Mouse (Mus musculus): ENCODE results near the gene Sec14l5. TPM values are rescaled to one million over a fixed set of nuclear protein-coding genes. Genes with fewer than 3 reads are reported as not detected.

The Sec14l5 gene
- under 1 TPM; 0.10 to 0.18 TPM for total RNA-seq (2021)

DNA sequence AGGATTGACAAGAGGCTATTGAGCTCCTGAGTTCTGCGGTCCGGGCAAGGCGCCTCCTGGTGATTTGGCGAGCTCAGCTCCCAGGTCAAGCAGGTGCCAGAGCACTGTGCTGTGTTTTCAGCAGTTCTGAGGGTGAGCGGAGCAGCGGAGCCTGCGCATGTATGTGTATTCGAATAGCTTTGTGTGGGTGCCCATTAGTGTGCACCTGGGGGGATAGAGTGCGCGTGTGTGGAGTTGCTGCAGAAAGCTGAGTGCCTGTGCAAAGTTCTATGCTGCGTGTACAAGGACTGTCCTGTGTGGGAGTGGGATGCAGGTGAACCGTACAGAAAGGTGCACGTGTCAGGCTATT lies at the start of gene Sec14l5:
Gene Sec14l5, plus strand, starts transcription at position 73 of the 349 bp plus-strand sequence.
- DNase-seq: no peak
- intact Hi-C loops (cut with DNase I): loop anchor here (10.0 kb wide), 2 partner anchors 92 to 172 kb away; partner anchors contain the start of gene Ubn1

DNA sequence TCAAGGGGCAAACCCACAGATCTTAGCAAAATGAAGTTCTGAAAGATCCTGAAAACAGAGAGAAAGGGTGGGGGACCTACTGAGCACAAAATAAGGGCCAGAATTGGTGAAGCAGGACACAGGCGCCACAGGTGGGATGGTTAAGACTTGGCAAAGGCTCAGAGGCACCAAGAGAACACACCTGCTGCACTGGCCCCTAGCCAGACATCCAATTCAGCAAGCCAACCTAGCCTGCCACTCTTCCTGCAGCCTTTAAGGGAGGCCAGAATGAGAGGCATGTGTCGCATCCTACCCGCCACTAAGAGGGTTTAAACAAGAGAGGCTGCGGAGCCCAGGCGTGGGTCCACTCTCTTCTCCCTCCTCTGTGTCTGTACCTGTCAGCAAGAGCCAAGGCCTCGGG lies 45.9 kb upstream of the Sec14l5 start:
- DNase-seq: peak; percentile 74
- intact Hi-C loops (cut with DNase I): no loop called here

GRCm38 (mm10) chr16:5109877-5110276 lies 37.0 kb upstream of the Sec14l5 start:
- intact Hi-C loops (cut with DNase I): no loop called here
- no peak for DNase-seq

DNA sequence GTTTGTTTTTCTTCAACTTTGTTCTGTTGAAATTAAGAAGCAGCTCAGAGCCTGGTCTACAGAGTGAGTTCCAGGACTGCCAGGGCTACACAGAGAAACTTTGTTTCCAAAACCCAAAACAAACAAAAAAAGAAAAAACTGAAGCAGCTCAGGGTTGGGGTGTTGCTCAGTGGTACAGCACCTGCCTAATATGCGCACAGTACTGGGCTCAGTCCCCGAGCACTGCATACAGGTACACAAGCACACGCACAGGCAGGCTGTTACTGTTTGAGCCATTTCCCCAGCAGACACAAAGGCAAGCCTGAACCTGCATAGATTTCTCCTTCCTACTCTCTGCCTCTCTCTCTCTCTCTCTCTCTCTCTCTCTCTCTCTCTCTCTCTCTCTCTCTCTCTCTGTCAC lies 35.9 kb upstream of the Sec14l5 start:
- no peak for DNase-seq
- intact Hi-C loops (cut with DNase I): no loop called here

- DNase-seq: no peak
- intact Hi-C loops (cut with DNase I): no loop called here
Measured at GRCm38 (mm10) chr16:5113002-5113550, 33.8 kb upstream of the Sec14l5 start.

- no peak for DNase-seq
- intact Hi-C loops (cut with DNase I): no loop called here
Measured at GRCm38 (mm10) chr16:5113582-5113981, 33.3 kb upstream of the Sec14l5 start.

GRCm38 (mm10) chr16:5119385-5119784 lies 27.5 kb upstream of the Sec14l5 start:
- no peak for DNase-seq
- intact Hi-C loops (cut with DNase I): no loop called here

DNA sequence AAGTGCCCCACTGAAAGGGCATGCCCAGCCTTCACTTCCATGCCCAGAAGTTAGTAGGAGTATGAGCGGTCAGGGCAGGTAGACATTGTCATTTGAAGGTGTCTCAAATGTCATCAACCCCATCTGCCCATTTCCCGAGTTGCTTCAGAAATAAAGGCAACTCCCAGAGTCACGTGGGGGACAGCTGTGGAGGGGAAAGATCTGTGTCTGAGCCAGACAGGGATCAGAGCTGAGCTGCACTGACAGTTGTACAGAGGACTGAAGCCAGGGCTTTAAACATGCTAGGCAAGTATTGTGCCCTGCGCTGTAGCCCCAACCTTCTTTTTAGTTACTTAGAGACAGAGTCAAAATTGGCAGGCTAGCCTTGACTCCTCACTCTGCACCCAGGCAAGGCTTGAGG lies 27.1 kb upstream of the Sec14l5 start:
- intact Hi-C loops (cut with DNase I): no loop called here
- DNase-seq: no peak

DNA sequence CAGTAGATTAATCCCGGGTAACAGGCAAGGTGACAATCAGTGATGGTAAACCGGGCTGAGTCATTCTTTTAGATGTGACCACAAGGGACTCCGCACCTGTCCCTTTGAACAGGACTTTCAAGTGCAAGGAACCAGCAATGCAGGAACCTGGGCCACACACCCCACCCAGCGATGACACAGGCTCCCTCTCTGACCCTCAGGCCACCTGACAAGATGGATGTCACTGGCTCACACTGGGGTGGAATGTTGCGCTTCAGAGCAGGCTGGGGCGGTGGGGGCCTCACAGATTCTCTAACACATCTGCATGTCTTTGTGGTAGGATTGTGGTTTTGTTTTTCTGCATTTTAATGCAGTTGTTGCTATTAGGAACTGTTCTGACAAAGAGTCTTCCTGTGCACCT lies 23.4 kb upstream of the Sec14l5 start:
- intact Hi-C loops (cut with DNase I): no loop called here
- DNase-seq: no peak

- no peak for DNase-seq
- intact Hi-C loops (cut with DNase I): no loop called here
Measured at GRCm38 (mm10) chr16:5130196-5130595, 16.7 kb upstream of the Sec14l5 start.

DNA sequence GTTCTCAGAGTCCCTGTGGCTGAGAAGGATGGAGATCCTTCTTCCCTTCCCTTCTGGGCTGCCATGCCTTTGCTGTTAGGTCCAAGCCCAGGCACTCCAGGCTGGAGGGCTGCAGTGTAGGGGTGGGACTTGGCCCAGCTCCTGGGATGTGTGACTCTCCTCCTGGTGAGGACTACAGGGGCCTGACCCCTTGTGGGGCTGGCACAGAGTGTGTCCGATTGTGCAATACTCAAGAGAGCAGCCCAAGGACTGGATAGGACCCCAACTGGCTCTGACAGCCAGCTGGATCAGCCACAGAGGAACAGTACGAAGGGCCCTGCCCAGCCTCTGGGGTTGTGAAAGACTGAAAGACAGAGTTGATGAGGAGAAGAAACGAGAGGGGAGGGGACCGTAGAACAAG lies 16.1 kb upstream of the Sec14l5 start:
- intact Hi-C loops (cut with DNase I): no loop called here
- DNase-seq: no peak

DNA sequence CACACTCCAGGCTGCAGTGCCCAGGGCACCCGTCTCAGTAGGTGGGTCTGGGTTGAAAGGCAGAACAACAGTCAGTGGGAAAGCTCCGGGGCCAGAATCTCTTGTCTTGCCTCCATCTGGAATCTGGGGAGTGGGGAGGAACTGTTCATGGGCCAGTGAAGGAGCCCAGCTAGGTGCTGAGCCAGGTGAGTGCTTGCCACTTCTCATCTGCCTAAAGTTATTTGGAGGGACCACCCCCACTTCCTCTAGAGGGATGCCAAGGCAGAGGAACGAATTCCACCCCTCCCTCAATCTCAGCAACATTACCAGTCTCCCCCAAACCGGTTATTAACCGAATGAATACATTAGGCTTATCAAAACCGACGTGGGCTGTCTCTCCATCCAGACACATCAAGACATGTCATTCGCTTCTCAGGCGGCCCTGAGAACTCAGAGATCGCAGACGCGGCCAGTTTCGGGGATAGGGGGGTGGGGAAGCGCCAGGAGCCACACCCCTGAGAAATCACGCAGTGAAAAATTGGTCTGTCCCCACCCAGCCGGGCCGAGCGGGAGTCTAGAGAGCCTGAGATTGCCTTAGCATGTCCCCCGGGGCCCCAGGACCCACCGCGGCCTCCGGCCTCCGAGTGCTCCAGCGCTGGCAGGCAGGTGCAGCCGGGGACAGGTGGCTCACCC lies 15.5 kb upstream of the Sec14l5 start:
- no peak for DNase-seq
- intact Hi-C loops (cut with DNase I): no loop called here

DNA sequence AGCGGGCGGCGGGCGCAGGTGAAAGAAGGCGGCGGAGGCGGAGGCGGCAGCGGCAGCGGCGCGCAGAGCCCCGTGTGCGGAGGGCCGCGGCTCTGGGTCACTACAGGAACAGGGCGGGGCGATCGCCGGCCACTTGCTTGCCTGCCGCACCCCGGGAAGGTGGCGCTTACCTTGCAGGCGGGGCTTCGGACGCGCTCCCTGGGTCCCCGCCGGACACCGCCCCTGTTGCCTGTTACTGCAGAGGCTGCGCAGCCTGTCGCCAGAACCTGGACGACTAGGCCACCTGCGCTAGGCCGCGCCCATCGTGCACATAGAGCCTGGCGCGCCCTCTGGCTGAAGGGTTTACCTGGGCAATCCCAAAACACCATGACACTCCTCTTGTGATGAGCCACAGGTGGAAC lies 14.5 kb upstream of the Sec14l5 start, which contains the start of gene Ppl:
Gene Ppl, minus strand, starts transcription at position 21 of the 401 bp plus-strand sequence.
- intact Hi-C loops (cut with DNase I): no loop called here
- DNase-seq: no peak

- intact Hi-C loops (cut with DNase I): no loop called here
Measured at GRCm38 (mm10) chr16:5134623-5135330, 12.1 kb upstream of the Sec14l5 start.

DNA sequence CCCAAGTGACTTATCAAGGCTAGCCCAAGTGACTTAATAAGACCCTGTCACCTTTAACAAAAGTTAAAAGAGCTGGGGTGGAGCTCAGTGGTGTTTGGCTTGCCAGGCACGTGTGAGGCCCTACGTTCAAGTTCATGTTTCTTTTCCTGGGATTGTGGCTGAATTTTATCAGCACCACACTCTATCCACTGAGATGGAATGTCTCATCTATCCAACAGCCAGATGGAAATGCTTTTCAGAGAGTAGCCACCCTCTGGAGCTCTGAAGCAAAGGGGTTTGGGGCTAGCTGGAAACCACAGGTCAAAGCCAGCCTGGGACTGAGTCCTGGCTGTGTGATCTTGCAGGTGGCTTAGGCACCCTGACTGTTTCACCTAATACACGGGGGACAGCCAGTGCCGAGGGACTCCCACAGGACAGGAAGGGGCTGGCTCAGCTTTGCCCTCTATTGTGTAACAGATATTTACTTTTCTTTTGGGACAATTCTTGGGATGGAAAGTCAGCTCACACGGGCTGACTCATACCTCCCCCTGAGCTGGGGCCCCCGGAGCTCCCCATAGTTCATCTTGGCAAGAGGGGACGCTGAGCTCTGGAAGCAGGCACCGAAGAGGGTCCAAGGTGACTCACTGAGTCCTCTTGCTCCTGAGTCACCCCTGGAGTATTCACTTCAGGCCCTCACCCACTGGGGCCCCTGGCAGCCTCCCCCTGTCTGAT lies 11.2 kb upstream of the Sec14l5 start:
- DNase-seq: no peak
- intact Hi-C loops (cut with DNase I): no loop called here

More at GRCm38 (mm10) chr16:5134623-5135330, 12.1 kb upstream of the Sec14l5 start:
- peak; percentile 64 for DNase-seq

- intact Hi-C loops (cut with DNase I): no loop called here
- DNase-seq: no peak
Measured at GRCm38 (mm10) chr16:5136505-5136904, 10.4 kb upstream of the Sec14l5 start.

DNA sequence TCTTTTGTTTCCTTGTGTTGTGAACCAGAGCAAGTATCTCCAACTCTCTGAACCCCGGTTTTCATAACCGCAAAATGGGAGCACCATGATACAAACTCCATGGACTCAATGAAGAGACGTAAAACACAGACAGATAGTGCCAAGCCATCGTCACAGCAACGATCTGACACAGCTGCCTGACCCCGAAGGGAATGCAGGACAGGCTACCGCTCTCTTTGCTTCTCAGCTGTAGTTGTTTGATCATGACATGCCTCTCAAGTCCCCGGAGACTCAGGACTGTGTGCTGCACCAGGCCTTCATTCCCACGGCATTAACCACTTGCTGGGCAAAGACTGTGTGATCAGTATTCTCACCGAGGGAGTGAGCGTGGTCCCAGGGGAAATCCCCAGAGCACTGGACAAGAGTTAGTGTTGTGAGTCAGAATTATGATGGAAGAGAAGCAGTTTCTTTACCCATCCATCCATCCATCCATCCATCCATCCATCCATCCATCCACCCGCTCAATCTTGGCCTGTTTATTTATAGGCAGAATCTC lies 9.8 kb upstream of the Sec14l5 start:
- no peak for DNase-seq
- intact Hi-C loops (cut with DNase I): no loop called here

GRCm38 (mm10) chr16:5139741-5140140 lies 7.2 kb upstream of the Sec14l5 start:
- DNase-seq: peak; percentile 73
- intact Hi-C loops (cut with DNase I): loop anchor here (10.0 kb wide), 2 partner anchors 85 to 165 kb away; partner anchors contain the start of gene Ubn1

- intact Hi-C loops (cut with DNase I): loop anchor here (10.0 kb wide), 2 partner anchors 91 to 171 kb away; partner anchors contain the start of gene Ubn1
Measured at GRCm38 (mm10) chr16:5145570-5145969, 1.3 kb upstream of the Sec14l5 start.

GRCm38 (mm10) chr16:5146367-5147036 lies 407 bp upstream of the Sec14l5 start:
- intact Hi-C loops (cut with DNase I): loop anchor here (10.0 kb wide), 2 partner anchors 92 to 172 kb away; partner anchors contain the start of gene Ubn1
- peak; percentile 72 for DNase-seq

More at GRCm38 (mm10) chr16:5145570-5145969, 1.3 kb upstream of the Sec14l5 start:
- peak; percentile 69 for DNase-seq

Data from left cerebral cortex, postnatal 4 days (tissue).